ENCODE assay signal across 9 mouse cellular contexts in the genomic region with DNA sequence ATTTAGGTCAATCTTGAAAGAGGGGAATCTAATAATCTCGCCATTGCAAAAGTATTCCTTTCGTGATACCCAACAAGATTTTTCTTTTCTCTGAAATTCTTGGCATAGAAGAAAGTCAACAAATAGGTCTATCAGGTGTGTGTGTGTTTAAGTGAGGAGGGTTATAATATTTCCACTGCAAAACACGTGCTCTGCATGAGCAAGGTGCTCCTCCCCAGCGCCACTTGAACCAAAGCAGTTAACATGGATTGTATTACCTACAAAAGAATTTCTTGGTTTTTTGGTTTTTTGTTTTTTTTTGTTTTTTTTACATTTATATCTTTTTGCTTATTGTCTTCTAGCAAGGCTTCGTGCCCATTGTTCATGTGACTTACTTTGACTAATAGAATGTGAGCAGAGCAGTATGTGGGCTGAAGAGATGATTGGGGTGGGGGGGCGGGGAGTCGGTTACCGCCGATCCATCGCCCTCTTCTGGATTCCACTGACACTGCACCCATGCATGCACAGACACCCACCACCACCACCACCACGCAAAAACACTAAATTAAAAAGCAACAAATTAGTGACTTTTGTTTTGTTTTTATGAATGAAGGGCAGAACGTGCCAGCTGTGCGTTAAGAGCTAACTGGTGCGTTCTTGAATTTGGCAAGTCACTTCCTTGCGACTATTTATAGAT. TPM values are rescaled to one million over a fixed set of nuclear protein-coding genes. Genes with fewer than 3 reads are reported as not detected.
DNase-seq lines count a peak whose midpoint lies in the region; ATAC-seq and TF ChIP-seq lines count a peak whose summit lies in the region.
"Had no signal": no experiment of that assay in that cellular context is flagged by ENCODE, and none has a peak within 500 bp of the region (broad histone marks: within the 10 kb centered on the region; RNA-seq: fewer than 3 reads in every experiment).

No protein-coding gene starts in this region.

- TF ChIP-seq POLR2A in spleen, adult 2 months (IDR thresholded peaks at IDR 0.05; ENCODE audit: low read depth, low read length) = no peak

- 26% methylated on average over 15 of the region's 15 CpGs for WGBS in forebrain, embryonic 14.5 days
- 24% methylated on average over 15 of the region's 15 CpGs for WGBS in hindbrain, embryonic 14.5 days
- 24% methylated on average over 15 of the region's 15 CpGs for WGBS in spleen, adult 2 months

- H3K27ac ChIP-seq in gastrocnemius, adult 2 months = peak overlapping the region; percentile 91
- peak overlapping the region; percentile 96 for H3K27ac ChIP-seq in forebrain, embryonic 14.5 days (ENCODE audit: low read depth, low read length)
- peak overlapping the region; percentile 94 for H3K27ac ChIP-seq in hindbrain, embryonic 14.5 days
- no peak overlapping the region for H3K27ac ChIP-seq in spleen, adult 2 months (ENCODE audit: insufficient read depth, low read length)

- intact Hi-C loops in gastrocnemius, adult 2 months (cut with DNase I) = no loop called here
- intact Hi-C loops in gastrocnemius, postnatal 36 days (cut with DNase I) = no loop called here
- intact Hi-C loops in left cerebral cortex, postnatal 25 days (cut with DNase I) = loop anchor here (5.0 kb wide), 1 partner anchor 152 kb away; no protein-coding TSS in a partner anchor

- peak; percentile 42; the same call in 1 of the 2 replicates for ATAC-seq in cerebellum, adult (ENCODE audit: insufficient number of reproducible peaks, low FRiP score, low TSS enrichment)
- peak; percentile 72 for ATAC-seq in forebrain, embryonic 14.5 days
- ATAC-seq in hindbrain, embryonic 14.5 days (ENCODE audit: low FRiP score) = peak; percentile 79

- peak overlapping the region; percentile 77 for H3K4me2 ChIP-seq in forebrain, embryonic 14.5 days (ENCODE audit: low read length)
- peak overlapping the region; percentile 75 for H3K4me2 ChIP-seq in hindbrain, embryonic 14.5 days (replicated peaks)

- peak; percentile 67 for TF ChIP-seq CTCF in gastrocnemius, adult 2 months (IDR thresholded peaks at IDR 0.05)
- peak; percentile 35; the same call in 1 of the 2 replicates for TF ChIP-seq CTCF in spleen, adult 2 months (IDR thresholded peaks at IDR 0.05; ENCODE audit: extremely low read depth, insufficient read depth, insufficient read length, insufficient replicate concordance)

- peak overlapping the region; percentile 97 for H3K9ac ChIP-seq in forebrain, embryonic 14.5 days (ENCODE audit: low read length)
- H3K9ac ChIP-seq in hindbrain, embryonic 14.5 days = peak overlapping the region; percentile 94

- H3K36me3 ChIP-seq in forebrain, embryonic 14.5 days (ENCODE audit: control insufficient read depth, insufficient read depth, low read length) = no peaks in the 10 kb centered on the region
- H3K36me3 ChIP-seq in hindbrain, embryonic 14.5 days (replicated peaks; ENCODE audit: control insufficient read depth, insufficient read depth) = no peaks in the 10 kb centered on the region
- no peaks in the 10 kb centered on the region for H3K36me3 ChIP-seq in megakaryocyte, embryonic 14.5 days (replicated peaks; ENCODE audit: low read length)
- H3K36me3 ChIP-seq in spleen, adult 2 months (ENCODE audit: control insufficient read depth, insufficient read depth, low read length) = no peaks in the 10 kb centered on the region
- H3K36me3 ChIP-seq: G1E had no signal

- peak overlapping the region; percentile 96 for H3K4me3 ChIP-seq in gastrocnemius, adult 2 months
- H3K4me3 ChIP-seq in forebrain, embryonic 14.5 days (ENCODE audit: low read depth, low read length) = peak overlapping the region; percentile 77
- peak overlapping the region; percentile 88 for H3K4me3 ChIP-seq in hindbrain, embryonic 14.5 days (replicated peaks; ENCODE audit: low read length)
- peak overlapping the region; percentile 96 for H3K4me3 ChIP-seq in megakaryocyte, embryonic 14.5 days (replicated peaks)
- peak overlapping the region; percentile 83 for H3K4me3 ChIP-seq in spleen, adult 2 months (ENCODE audit: extremely low read depth, insufficient read depth, insufficient read length)

- peak; percentile 50 for DNase-seq in gastrocnemius, adult 2 months
- no peak for DNase-seq in gastrocnemius, postnatal 36 days
- DNase-seq in forebrain, embryonic 14.5 days (ENCODE audit: low spot score) = peak; percentile 85
- peak; percentile 80 for DNase-seq in hindbrain, embryonic 14.5 days (ENCODE audit: low spot score)
- DNase-seq in left cerebral cortex, postnatal 25 days (ENCODE audit: low spot score in 2 of 2) = peak; percentile 37 to 65
- DNase-seq in spleen, adult 2 months (ENCODE audit: low read depth in 1 of 2, low spot score in 2 of 2) = peak; percentile 19 to 57

- H3K4me1 ChIP-seq in forebrain, embryonic 14.5 days (ENCODE audit: control insufficient read depth, insufficient read depth, low read length) = peaks cover 13% of the 10 kb centered on the region
- peaks cover 31% of the 10 kb centered on the region for H3K4me1 ChIP-seq in hindbrain, embryonic 14.5 days (replicated peaks; ENCODE audit: control insufficient read depth, insufficient read depth, low read length)
- H3K4me1 ChIP-seq in megakaryocyte, embryonic 14.5 days = peaks cover 27% of the 10 kb centered on the region
- H3K4me1 ChIP-seq in spleen, adult 2 months (ENCODE audit: control insufficient read depth, insufficient read depth, insufficient read length) = no peaks in the 10 kb centered on the region

- no peaks in the 10 kb centered on the region for H3K27me3 ChIP-seq in forebrain, embryonic 14.5 days (replicated peaks; ENCODE audit: control insufficient read depth, insufficient read depth, low read length)
- no peaks in the 10 kb centered on the region for H3K27me3 ChIP-seq in hindbrain, embryonic 14.5 days (ENCODE audit: control insufficient read depth, insufficient read depth, low read length)
- peaks cover 27% of the 10 kb centered on the region for H3K27me3 ChIP-seq in megakaryocyte, embryonic 14.5 days (replicated peaks)
- H3K27me3 ChIP-seq in spleen, adult 2 months (ENCODE audit: control insufficient read depth, insufficient read depth, low read length) = 0 out of 2 replicates have a peak, but pooled peaks cover 1% of the 10 kb centered on the region

- H3K9me3 ChIP-seq in forebrain, embryonic 14.5 days (replicated peaks; ENCODE audit: control insufficient read depth, low read length) = no peaks in the 10 kb centered on the region
- H3K9me3 ChIP-seq in hindbrain, embryonic 14.5 days (ENCODE audit: control insufficient read depth, low read length) = no peaks in the 10 kb centered on the region
- H3K9me3 ChIP-seq in megakaryocyte, embryonic 14.5 days = no peaks in the 10 kb centered on the region
- H3K9me3 ChIP-seq: G1E had no signal

RNA-seq across cellular contexts. Expression of a gene that starts 0.7 kb away (rescaled TPM):
- 1 to 10 TPM; 4.2 to 8.2 TPM for total RNA-seq in gastrocnemius, adult 2 months (2021)
- 1 to 10 TPM; 5.0 to 5.8 TPM for total RNA-seq in gastrocnemius, postnatal 36 days (2021)
- polyA plus RNA-seq in forebrain, embryonic 14.5 days (2014; fragmentation: Nextera tagmentation; extraction: Ambion mirVana) = 35.5 and 38.9 TPM in 2 replicates
- 31.9 and 37.5 TPM in 2 replicates for polyA plus RNA-seq in hindbrain, embryonic 14.5 days (2014; fragmentation: Nextera tagmentation; extraction: Ambion mirVana)
- 10 to 100 TPM; 15.6 to 16.0 TPM for total RNA-seq in left cerebral cortex, postnatal 25 days (2021)
- 5.3 and 12.4 TPM in 2 replicates for polyA plus RNA-seq in megakaryocyte, embryonic 14.5 days (2012; ENCODE audit: insufficient read depth, low replicate concordance)
- 9.4 and 12.4 TPM in 2 replicates for polyA plus RNA-seq in spleen, adult 2 months (2012; rRNA removed)
- polyA plus RNA-seq: G1E had no signal

RNA-seq across cellular contexts. Expression of a gene that starts 51.1 kb away (rescaled TPM):
- 10 to 100 TPM; 16.5 to 19.7 TPM for total RNA-seq in gastrocnemius, adult 2 months (2021)
- total RNA-seq in gastrocnemius, postnatal 36 days (2021) = 10 to 100 TPM; 14.0 to 15.8 TPM
- polyA plus RNA-seq in forebrain, embryonic 14.5 days (2014; fragmentation: Nextera tagmentation; extraction: Ambion mirVana) = 38.0 and 40.3 TPM in 2 replicates
- 34.6 and 41.7 TPM in 2 replicates for polyA plus RNA-seq in hindbrain, embryonic 14.5 days (2014; fragmentation: Nextera tagmentation; extraction: Ambion mirVana)
- 10 to 100 TPM; 52.7 to 53.8 TPM for total RNA-seq in left cerebral cortex, postnatal 25 days (2021)
- 10.7 and 35.3 TPM in 2 replicates for polyA plus RNA-seq in megakaryocyte, embryonic 14.5 days (2012; ENCODE audit: insufficient read depth, low replicate concordance)
- 10.9 and 16.0 TPM in 2 replicates for polyA plus RNA-seq in spleen, adult 2 months (2012; rRNA removed)

Comparison
In these comparisons a context has a peak if more than half of its experiments do, and no peak if none do; other contexts are left out.
1. DNase-seq: peak in gastrocnemius, adult 2 months (single experiment), forebrain, embryonic 14.5 days (single experiment), hindbrain, embryonic 14.5 days (single experiment), left cerebral cortex, postnatal 25 days (2 of 2) and spleen, adult 2 months (2 of 2); none in gastrocnemius, postnatal 36 days (0 of 2).
2. Peak in every context shown above with its lines, with median percentiles within 50 percentile points of each other: H3K4me3 ChIP-seq and ATAC-seq.